Mouse (Mus musculus) fat pad, adult 2 months (tissue): ENCODE results near the gene Dock2.

Experiments
- DNase-seq: peaks from one replicate; pipeline ENCODE4 v3.0.0-alpha.2; 2011; ENCODE audit warnings: low read depth, low spot score; ENCODE audit errors: extremely low read depth

Dock2 gene

GRCm38 (mm10) chr11:34530971-34531370 is 252.7 kb downstream of the Dock2 start:
- DNase-seq: no peak

GRCm38 (mm10) chr11:34528006-34528405 is 255.7 kb downstream of the Dock2 start:
- DNase-seq: no peak

- DNase-seq: no peak
Observed at GRCm38 (mm10) chr11:34527238-34527637, 256.5 kb downstream of the Dock2 start.

DNA sequence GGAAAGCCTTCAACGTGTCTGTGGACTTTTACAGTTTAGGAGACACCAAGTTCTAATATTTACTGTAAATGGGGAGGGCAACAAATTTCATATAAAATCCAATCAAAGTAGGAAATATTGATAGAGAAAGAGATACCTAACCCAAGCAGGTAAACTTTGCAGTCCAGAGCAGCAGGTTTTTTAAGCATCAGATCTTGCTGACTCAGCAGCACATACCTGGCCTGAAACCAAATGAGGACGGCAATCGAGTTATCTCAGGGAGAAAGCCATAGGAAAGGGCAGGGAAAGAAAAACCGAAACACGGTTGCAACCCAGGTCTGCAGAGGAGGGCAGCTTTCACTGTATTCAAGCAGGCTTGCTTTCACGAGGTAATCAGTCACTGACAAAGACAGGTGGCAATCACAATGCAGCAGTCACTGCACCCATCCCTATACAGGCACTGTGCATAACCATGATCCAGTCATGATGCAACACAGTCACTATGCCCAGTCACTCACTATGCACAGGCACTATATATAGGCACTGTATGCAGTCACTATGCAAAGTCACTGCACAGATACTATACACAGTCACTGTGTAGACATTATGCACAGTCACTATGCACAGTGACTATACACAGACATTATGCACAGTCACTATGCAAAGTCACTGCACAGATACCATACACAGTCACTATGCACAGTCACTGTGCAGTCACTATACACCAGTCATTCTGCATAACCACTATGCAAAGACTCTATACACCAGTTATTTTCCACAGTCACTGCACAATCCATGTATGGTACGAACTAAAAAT is 258.4 kb downstream of the Dock2 start:
- no peak for DNase-seq

GRCm38 (mm10) chr11:34524586-34524985 is 259.1 kb downstream of the Dock2 start:
- DNase-seq: no peak

DNA sequence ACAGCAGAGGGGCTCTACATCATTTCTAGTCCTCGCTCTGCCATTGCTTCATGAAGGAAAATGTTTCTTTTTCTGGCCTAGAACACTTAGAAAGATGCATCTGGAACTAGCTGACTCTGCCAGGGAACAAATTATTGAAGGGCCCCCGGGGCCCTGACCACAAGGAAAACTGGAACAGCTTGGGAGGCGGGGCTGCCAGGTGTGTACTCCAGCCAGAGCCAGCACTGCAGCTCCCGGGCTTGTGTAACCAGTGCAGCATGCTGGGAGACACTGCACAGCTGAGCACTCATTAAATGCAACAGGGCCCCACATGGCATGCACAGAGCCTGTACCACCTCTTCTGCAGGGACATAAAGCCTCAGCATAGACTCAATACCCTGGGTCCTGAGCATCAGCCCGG is 265.1 kb downstream of the Dock2 start:
- DNase-seq: no peak

- no peak for DNase-seq
Observed at GRCm38 (mm10) chr11:34516971-34517370, 266.7 kb downstream of the Dock2 start.

DNA sequence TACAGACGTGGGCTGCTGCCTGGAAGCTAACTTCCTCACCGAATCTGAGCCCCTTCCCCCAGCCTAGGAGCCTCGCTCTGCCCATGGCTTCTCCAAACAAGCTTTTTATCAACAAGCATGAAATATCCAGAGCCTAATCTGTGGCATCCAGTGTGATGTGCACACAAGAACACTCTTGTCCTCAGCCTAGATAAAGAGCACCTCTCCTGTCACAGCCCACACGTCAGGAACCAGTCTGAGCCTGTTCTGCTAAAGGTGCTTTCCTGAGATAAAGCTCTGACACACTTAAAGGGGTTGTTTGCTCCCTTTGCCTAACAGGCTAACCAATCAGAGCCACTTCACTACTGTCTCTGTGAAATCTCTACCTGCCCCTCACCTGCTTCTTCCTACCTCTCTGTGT is 268.4 kb downstream of the Dock2 start:
- no peak for DNase-seq

GRCm38 (mm10) chr11:34506390-34506789 is 277.3 kb downstream of the Dock2 start:
- DNase-seq: no peak

DNA sequence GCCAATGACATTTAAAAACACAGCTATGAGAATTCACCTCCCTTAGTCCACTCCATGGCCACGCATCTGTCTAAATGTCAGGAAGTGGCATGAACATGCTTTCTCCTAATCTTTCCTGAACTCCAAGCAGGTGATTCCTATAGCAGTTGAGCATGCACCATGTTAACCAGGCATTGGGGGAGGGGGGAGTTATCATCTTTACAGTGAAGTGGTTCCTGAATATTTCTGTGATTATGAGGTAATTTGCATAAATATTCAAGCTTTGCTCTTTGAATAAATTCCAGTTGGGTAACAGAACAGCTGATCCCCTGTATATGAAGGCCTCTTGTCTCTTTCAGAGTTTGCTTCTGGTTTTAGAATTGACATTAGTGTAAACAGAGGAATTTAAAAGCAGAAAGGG is 284.0 kb downstream of the Dock2 start:
- DNase-seq: no peak

- no peak for DNase-seq
Observed at GRCm38 (mm10) chr11:34494682-34495081, 289.0 kb downstream of the Dock2 start.

DNA sequence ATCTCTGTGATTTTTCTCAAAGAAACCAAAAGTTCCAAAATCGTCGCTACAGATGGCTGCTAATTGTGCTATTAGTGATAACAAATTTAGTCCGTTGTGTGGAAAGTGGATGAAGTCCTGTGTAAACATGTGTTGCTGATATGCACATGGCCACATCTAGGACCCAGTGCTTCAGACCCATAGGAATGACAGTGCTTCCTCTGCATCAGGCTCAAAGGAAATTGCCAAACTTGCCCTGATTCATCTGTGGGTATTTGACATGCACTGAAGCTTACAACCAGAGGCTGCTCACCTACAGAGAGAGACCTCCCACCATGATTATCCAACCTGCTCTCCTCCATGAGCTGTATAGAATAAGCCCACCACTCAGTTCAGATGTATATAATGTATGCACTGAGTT is 290.7 kb downstream of the Dock2 start:
- DNase-seq: no peak

DNA sequence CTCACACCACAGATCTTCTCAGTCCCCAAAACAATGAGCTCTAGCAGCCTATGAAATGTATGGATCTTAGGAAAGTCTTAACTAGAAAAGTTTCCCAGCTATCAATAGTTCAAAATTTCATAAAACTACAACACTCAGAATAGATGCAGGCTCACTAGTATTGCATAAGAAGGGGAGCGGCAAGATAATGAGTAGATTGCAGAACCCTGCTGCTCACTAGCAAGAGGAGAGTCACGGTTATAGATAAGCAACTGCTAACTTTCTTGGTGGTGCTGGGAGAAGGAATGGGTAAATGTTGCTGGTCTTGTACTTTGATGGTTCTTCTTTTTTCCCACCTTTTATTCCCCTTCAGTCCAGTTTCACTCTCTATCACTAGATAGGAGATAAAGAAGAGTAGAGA is 291.5 kb downstream of the Dock2 start:
- DNase-seq: no peak

DNA sequence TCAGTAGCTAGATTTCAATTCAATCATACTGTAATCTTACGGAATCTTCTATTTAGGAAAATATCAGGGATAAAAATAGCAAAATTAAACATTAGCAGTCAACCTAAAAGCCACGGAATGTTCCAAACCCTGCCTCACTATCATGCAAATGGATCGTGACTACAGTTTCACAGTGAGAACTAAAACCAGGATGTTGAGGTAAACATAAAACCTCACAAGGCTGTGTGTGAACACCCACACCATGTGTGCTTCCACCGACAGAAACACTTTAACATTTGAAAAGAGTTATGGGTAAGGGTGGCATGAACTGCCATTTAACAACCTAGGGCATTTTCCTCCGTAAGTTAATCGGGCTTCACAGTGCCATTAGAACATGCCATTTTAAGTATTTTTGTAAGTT is 294.1 kb downstream of the Dock2 start:
- no peak for DNase-seq

- DNase-seq: no peak
Observed at GRCm38 (mm10) chr11:34479301-34479700, 304.4 kb downstream of the Dock2 start.

- no peak for DNase-seq
Observed at GRCm38 (mm10) chr11:34469792-34470191, 313.9 kb downstream of the Dock2 start.

GRCm38 (mm10) chr11:34468571-34468970 is 315.1 kb downstream of the Dock2 start:
- no peak for DNase-seq

DNA sequence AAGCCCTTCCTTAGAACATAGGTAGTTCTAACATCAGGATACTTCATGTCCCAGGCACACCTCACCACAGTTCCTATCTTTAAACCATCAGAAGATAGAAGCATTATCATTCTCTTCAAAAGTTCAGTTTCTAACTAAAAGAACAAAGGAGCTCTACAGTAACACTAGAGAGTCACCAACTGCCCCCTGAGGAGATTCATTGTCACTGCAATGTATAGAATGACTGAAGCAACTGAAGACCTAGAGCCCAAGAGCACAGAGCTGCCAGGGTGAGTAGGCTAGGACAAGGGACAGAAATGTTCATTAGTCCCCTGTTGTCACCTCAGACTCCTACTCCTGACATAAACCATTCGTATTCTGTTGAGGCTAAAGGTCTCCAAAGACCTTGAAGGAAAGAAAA is 316.6 kb downstream of the Dock2 start:
- DNase-seq: no peak

GRCm38 (mm10) chr11:34449944-34450343 is 333.7 kb downstream of the Dock2 start:
- DNase-seq: no peak

DNA sequence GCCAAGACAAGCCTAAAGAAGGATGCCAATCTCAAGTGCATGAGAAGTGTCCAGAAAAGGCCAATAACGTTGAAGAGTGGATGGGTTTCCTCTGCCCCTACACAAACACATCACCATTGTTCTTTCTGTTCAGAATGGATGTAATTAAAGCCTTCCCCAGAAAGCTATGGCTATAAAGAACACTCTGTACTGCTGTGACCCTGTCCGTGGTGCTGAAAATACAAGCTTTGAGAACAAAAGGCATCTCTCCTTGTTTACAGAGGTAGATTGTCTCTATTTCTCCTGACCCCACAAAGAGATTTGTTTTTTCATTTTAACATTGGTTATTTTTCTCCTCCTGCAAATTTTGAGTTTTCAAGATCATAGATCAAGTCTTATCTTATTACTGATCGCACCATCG is 335.8 kb downstream of the Dock2 start:
- no peak for DNase-seq

GRCm38 (mm10) chr11:34438429-34438828 is 345.3 kb downstream of the Dock2 start:
- no peak for DNase-seq

GRCm38 (mm10) chr11:34437446-34437845 is 346.2 kb downstream of the Dock2 start:
- no peak for DNase-seq

- DNase-seq: no peak
Observed at GRCm38 (mm10) chr11:34431978-34432377, 351.7 kb downstream of the Dock2 start.
